Mouse (Mus musculus) myocyte (in vitro differentiated cells): ENCODE results near the gene Rasgef1c. TPM values are rescaled to one million over a fixed set of nuclear protein-coding genes. Genes with fewer than 3 reads are reported as not detected.

ENCODE experiments used
- H3K27me3 ChIP-seq: one replicate; pipeline ENCODE4 v1.6.1; 2011; ENCODE audit not compliant: control insufficient read depth, insufficient read depth, insufficient read length
- H3K36me3 ChIP-seq: one replicate; pipeline ENCODE4 v1.6.1; 2011; ENCODE audit not compliant: control insufficient read depth, insufficient read depth
- H3K4me2 ChIP-seq: one replicate; pipeline ENCODE4 v1.6.1; 2011; ENCODE audit warnings: low read depth, control low read depth
- H3K4me3 ChIP-seq: one replicate; pipeline ENCODE4 v1.5.1; 2011; ENCODE audit warnings: mild to moderate bottlenecking, control low read depth, moderate library complexity
- H3K79me2 ChIP-seq: one replicate; pipeline ENCODE4 v1.6.1; 2011; ENCODE audit not compliant: control insufficient read depth, insufficient read depth
- H3ac ChIP-seq: one replicate; pipeline ENCODE4 v1.6.1; 2011; ENCODE audit not compliant: control insufficient read depth, insufficient read length
- CEBPB ChIP-seq: IDR thresholded peaks from 2 replicates; pipeline ENCODE4 v1.6.1; 2011; ENCODE audit warnings: mild to moderate bottlenecking, moderate library complexity; ENCODE audit not compliant: poor library complexity, insufficient read depth, severe bottlenecking
- E2F4 ChIP-seq: IDR thresholded peaks from one replicate; pipeline ENCODE4 v1.6.1; 2011; ENCODE audit warnings: mild to moderate bottlenecking, control low read depth, moderate library complexity; ENCODE audit not compliant: insufficient read depth
- MAX ChIP-seq: IDR thresholded peaks from one replicate; pipeline ENCODE4 v1.6.1; 2011; ENCODE audit warnings: low read depth, mild to moderate bottlenecking, control low read depth
- MYOD1 ChIP-seq, 3 experiments: IDR thresholded peaks; one replicate each; pipeline ENCODE4 v1.6.1; 2011; ENCODE audit warnings: control low read depth in 2 of 3, low read depth in 2 of 3, mild to moderate bottlenecking in 2 of 3, moderate library complexity in 1 of 3; ENCODE audit not compliant: insufficient read length in 2 of 3, control insufficient read depth in 1 of 3
- MYOG ChIP-seq, 3 experiments: IDR thresholded peaks; one replicate each; pipeline ENCODE4 v1.6.1; 2011; ENCODE audit warnings: control low read depth in 2 of 3, low read depth in 2 of 3, mild to moderate bottlenecking in 2 of 3; ENCODE audit not compliant: insufficient read length in 2 of 3, control insufficient read depth in 1 of 3, insufficient read depth in 1 of 3
- POLR2A ChIP-seq: IDR thresholded peaks from one replicate; pipeline ENCODE4 v1.6.1; 2011; ENCODE audit warnings: low read depth, mild to moderate bottlenecking, control low read depth, moderate library complexity; ENCODE audit not compliant: insufficient read length
- POLR2AphosphoS2 ChIP-seq: IDR thresholded peaks from one replicate; pipeline ENCODE4 v1.6.1; 2011; ENCODE audit warnings: low read depth, control low read depth; ENCODE audit not compliant: insufficient read length
- REST ChIP-seq: IDR thresholded peaks from one replicate; pipeline ENCODE4 v1.6.1; 2011; ENCODE audit warnings: mild to moderate bottlenecking, control low read depth, moderate library complexity; ENCODE audit not compliant: insufficient read depth, insufficient read length
- SRF ChIP-seq: IDR thresholded peaks from one replicate; pipeline ENCODE4 v1.6.1; 2011; ENCODE audit warnings: low read depth; ENCODE audit not compliant: control insufficient read depth, insufficient read length
- TCF12 ChIP-seq: IDR thresholded peaks from one replicate; pipeline ENCODE4 v1.6.1; 2011; ENCODE audit warnings: mild to moderate bottlenecking, control low read depth; ENCODE audit not compliant: poor library complexity, insufficient read depth, severe bottlenecking
- TCF3 ChIP-seq: IDR thresholded peaks from one replicate; pipeline ENCODE4 v1.6.1; 2011; ENCODE audit warnings: low read depth, control low read depth; ENCODE audit not compliant: insufficient read length
- USF1 ChIP-seq: IDR thresholded peaks from one replicate; pipeline ENCODE4 v1.6.1; 2011; ENCODE audit warnings: low read depth, mild to moderate bottlenecking, control low read depth, moderate library complexity
- polyA plus RNA-seq: library from polyadenylated mRNA; unstranded; fragments of >200 nt; fragmentation: generic; extraction: Trizol; gene quantifications from one replicate; pipeline ENCODE4 v1.2.1, GENCODE M21; 2012; ENCODE audit warnings: missing spikeins

Rasgef1c gene
- polyA plus RNA-seq, 1 experiment: not detected

DNA sequence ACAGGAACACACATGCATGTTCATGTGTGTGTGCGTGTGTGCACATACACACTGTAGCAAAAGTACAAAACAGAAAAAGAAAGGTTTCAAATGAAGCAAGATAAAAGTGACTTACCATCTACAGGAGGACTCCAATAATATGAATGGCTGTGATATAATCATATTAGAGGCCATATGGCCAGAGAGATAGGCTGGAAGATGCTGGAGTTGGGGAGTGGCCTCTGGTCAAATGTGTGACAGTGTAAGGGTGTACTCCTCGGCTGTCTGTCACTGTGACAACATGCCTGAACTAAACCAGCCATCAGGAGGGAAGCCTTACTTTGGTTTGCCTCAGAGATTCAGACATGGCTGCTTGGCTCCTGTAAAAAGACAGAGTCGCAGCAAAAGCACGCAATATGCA lies 83.4 kb downstream of the Rasgef1c start:
- Histone ChIP-seq H3ac (no peak overlapping the region), H3K36me3 (no peaks in the 10 kb centered on the region), H3K79me2 (no peaks in the 10 kb centered on the region), H3K27me3 (no peaks in the 10 kb centered on the region), H3K4me2 (no peak overlapping the region), H3K4me3 (no peak overlapping the region)
- TF ChIP-seq MAX: no peak
- no peak for TF ChIP-seq E2F4
- no peak for TF ChIP-seq MYOD1 (IDR thresholded peaks at IDR 0.05; ENCODE audit: control insufficient read depth in 1 of 3, insufficient read length in 2 of 3, low read depth in 2 of 3)
- TF ChIP-seq TCF12: no peak
- no peak for TF ChIP-seq POLR2A
- no peak for TF ChIP-seq TCF3
- no peak for TF ChIP-seq MYOG (IDR thresholded peaks at IDR 0.05; ENCODE audit: control insufficient read depth in 1 of 3, insufficient read depth in 1 of 3, insufficient read length in 2 of 3, low read depth in 2 of 3)
- TF ChIP-seq USF1: no peak
- no peak for TF ChIP-seq SRF
- TF ChIP-seq POLR2AphosphoS2: no peak
- TF ChIP-seq CEBPB: no peak

DNA sequence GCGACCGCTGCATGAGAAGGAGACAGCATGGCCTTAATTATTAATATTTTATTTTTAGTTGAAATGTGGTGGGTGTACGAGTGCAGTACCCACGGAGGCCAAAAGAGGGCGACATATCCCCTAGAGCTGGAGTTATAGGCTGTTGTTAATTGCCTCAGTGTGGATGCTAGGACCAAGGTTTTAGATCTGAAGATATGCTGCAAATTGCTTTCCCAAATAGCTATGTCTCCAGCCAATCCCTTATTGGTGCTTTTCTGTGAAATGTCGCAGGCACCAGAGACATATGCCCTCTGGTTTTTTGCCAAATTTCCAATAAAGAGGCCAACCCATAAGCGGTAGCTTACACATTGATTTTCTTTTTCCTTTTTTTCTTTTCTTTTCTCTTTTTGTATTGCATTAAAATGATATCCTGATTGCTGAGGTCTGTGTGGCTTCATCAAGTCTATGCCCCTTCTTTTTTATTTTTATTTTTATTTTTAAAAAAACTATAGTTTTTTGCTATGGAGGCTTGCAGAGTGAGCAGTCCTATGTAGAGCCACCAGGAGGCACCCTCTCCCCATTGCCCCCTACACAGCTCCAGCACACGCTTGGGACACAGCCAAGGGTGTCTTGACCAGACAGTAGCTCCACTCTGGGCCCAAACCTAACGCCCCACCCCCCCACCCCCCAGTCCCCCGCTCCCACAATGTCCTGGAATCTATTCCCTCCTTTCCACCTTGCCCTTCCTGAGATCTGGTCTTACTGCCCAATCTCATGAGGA lies 84.8 kb downstream of the Rasgef1c start:
- H3K4me2 ChIP-seq: no peak overlapping the region
- no peak overlapping the region for H3ac ChIP-seq
- TF ChIP-seq TCF3: no peak
- no peak for TF ChIP-seq MYOD1 (IDR thresholded peaks at IDR 0.05; ENCODE audit: control insufficient read depth in 1 of 3, insufficient read length in 2 of 3, low read depth in 2 of 3)
- no peak for TF ChIP-seq E2F4
- no peak for TF ChIP-seq SRF
- TF ChIP-seq MYOG (IDR thresholded peaks at IDR 0.05; ENCODE audit: control insufficient read depth in 1 of 3, insufficient read depth in 1 of 3, insufficient read length in 2 of 3, low read depth in 2 of 3): no peak
- TF ChIP-seq MAX: no peak
- no peak for TF ChIP-seq TCF12
- no peaks in the 10 kb centered on the region for H3K36me3 ChIP-seq
- H3K79me2 ChIP-seq: no peaks in the 10 kb centered on the region
- H3K4me3 ChIP-seq: no peak overlapping the region
- peaks cover 6% of the 10 kb centered on the region for H3K27me3 ChIP-seq

DNA sequence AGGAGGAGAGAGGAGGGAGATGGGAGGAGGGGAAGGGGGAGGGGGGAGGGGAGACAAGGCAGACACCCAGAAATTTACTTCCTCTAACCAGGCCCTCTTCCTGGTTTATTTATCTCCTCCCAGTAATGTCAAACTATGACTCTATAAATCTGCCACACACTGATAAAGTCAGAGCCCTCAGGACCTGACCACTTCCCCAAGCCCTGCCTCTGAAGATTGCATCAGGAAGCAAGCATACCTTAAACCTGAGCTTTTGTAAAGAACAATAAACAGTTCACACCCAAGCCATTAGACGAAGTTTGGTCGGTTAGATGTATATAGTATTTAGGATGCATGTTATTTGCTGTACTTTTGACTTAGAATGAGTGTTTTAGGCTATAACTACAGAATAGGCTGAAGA lies 92.9 kb downstream of the Rasgef1c start:
- TF ChIP-seq USF1 (no peak), SRF (no peak), REST (no peak), CEBPB (no peak), MYOD1 (IDR thresholded peaks at IDR 0.05; ENCODE audit: control insufficient read depth in 1 of 3, insufficient read length in 2 of 3, low read depth in 2 of 3) (no peak), POLR2AphosphoS2 (no peak), MAX (no peak), TCF3 (no peak)
- Histone ChIP-seq H3K79me2 (no peaks in the 10 kb centered on the region), H3K27me3 (peaks cover 14% of the 10 kb centered on the region), H3K4me2 (no peak overlapping the region), H3K36me3 (no peaks in the 10 kb centered on the region), H3K4me3 (no peak overlapping the region), H3ac (no peak overlapping the region)

DNA sequence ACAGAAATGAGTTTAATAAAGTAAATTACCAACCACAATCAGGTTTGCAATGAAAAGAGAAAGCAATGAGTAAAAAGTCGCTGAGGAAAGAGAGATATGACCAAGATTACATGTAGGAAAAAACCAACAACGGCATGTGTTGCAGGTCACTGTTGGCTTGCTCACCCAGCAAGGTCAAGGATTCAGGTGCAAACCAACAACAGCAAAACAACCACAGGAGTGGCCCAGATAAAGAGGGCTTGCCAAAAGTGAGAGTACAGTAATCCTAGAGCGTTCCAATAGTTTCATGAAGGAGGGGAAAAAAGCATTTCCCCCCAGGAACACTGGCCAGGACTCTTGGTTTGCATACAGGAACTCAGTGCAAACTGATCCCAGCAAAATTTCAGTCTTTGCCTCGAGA lies 94.8 kb downstream of the Rasgef1c start:
- peaks cover 8% of the 10 kb centered on the region for H3K27me3 ChIP-seq
- H3K36me3 ChIP-seq: no peaks in the 10 kb centered on the region
- no peak for TF ChIP-seq E2F4
- no peak for TF ChIP-seq MYOG (IDR thresholded peaks at IDR 0.05; ENCODE audit: control insufficient read depth in 1 of 3, insufficient read depth in 1 of 3, insufficient read length in 2 of 3, low read depth in 2 of 3)
- no peak for TF ChIP-seq SRF
- no peak for TF ChIP-seq TCF3
- TF ChIP-seq REST: no peak
- no peak overlapping the region for H3K4me2 ChIP-seq
- H3K79me2 ChIP-seq: no peaks in the 10 kb centered on the region
- H3ac ChIP-seq: no peak overlapping the region
- no peak overlapping the region for H3K4me3 ChIP-seq

DNA sequence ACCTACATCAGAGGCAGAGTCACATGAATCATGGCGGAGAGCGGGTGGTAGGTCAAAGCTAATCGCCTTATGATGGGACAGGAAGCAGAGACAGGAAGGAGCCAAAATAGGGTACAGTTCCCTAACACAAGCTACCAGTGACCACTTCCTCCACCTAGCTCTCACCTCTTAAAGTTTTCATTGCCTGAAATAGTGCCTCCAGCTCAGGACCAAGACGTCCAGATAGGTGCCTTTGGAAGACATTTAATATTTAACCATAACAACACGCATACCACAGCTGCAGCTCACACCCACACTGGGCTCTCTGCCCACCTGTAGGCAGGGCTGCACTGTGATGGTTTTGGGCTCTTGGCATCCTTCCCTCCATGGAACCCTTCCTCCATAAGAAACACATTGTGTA lies 95.7 kb downstream of the Rasgef1c start:
- Histone ChIP-seq H3K4me2 (no peak overlapping the region), H3K36me3 (no peaks in the 10 kb centered on the region), H3ac (no peak overlapping the region), H3K79me2 (no peaks in the 10 kb centered on the region), H3K4me3 (no peak overlapping the region), H3K27me3 (peaks cover 13% of the 10 kb centered on the region)
- TF ChIP-seq E2F4 (no peak), MAX (no peak), POLR2A (no peak), TCF12 (no peak), CEBPB (no peak)
